Mouse (Mus musculus): ENCODE data around the gene Ccdc124.
A peak's percentile ranks its signal among the peaks of the same experiment; 100 is the strongest.

GRCm38 (mm10) chr8:70897021-70897680, 23.4 kb upstream of the Ccdc124 start, which contains the start of gene Rpl18a:
- TF ChIP-seq CHD2 (IDR thresholded peaks at IDR 0.05; ENCODE audit: low read depth, low read length) (peak; percentile 84), MAFK (IDR thresholded peaks at IDR 0.05; ENCODE audit: insufficient read depth, low read depth, low read length) (no peak), HCFC1 (IDR thresholded peaks at IDR 0.05; ENCODE audit: borderline replicate concordance, insufficient read depth, low read length) (peak; percentile 88), ZNF384 (IDR thresholded peaks at IDR 0.05; ENCODE audit: low read depth, low read length) (no peak), ZC3H11A (IDR thresholded peaks at IDR 0.05; ENCODE audit: borderline replicate concordance, low read depth, low read length) (no peak)
